Mouse (Mus musculus) layer of hippocampus, postnatal 14 days (tissue): ENCODE results near the gene Rpusd3. TPM values are rescaled to one million over a fixed set of nuclear protein-coding genes. Genes with fewer than 3 reads are reported as not detected.

ENCODE experiments used
- DNase-seq, 2 experiments: peaks; one replicate each; pipeline ENCODE4 v3.0.0; 2021 to 2022; ENCODE audit warnings: low spot score in 2 of 2, mixed read lengths in 1 of 2
- long read RNA-seq, 2 experiments: library from polyadenylated mRNA; stranded (forward); transcript quantifications; one replicate each; pipeline ENCODE4 v2.0.0; 2021
- total RNA-seq, 2 experiments: library from RNA; stranded (reverse); gene quantifications; 2 replicates each; pipeline ENCODE4 v1.2.3; 2021

The Rpusd3 gene
- 10 to 100 TPM; 24.7 to 28.7 TPM for total RNA-seq
- long read RNA-seq, experiment 1, transcript Rpusd3-202 (9 exons, 1,269 nt): major isoform, 8 of 13 reads
- long read RNA-seq, experiment 1, partial matches to known transcripts: 2 of 13 reads
- long read RNA-seq, experiment 1, other reads (novel, unspliced or antisense): 2 of 13 reads
- long read RNA-seq, experiment 2, transcript Rpusd3-202 (9 exons, 1,269 nt): major isoform, 8 of 16 reads
- long read RNA-seq, experiment 2, partial matches to known transcripts: 2 of 16 reads
- long read RNA-seq, experiment 2, other reads (novel, unspliced or antisense): 6 of 16 reads

DNA sequence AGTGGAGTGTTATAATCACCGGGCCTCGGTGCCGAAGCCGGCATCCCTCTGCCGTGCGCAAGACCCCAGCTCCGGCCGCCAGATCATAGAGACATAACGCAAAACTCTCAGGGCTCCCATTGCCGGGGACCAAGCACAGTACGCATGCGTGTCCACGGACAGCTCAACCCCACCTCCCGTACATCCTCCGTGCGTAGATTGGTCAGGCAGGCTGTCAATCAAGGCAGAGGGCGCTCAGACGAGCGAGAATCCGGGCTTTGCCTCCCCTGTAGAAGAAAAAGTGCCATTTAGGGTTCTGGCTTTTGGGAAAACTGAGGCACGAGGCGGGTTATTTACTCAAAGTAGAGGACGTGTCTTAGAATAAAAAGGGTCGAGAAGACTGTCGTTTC is at the start of gene Rpusd3:
Gene Rpusd3, minus strand, starts transcription at position 142 of the 389 bp plus-strand sequence.
- peak; percentile 97 to 98 for DNase-seq

DNA sequence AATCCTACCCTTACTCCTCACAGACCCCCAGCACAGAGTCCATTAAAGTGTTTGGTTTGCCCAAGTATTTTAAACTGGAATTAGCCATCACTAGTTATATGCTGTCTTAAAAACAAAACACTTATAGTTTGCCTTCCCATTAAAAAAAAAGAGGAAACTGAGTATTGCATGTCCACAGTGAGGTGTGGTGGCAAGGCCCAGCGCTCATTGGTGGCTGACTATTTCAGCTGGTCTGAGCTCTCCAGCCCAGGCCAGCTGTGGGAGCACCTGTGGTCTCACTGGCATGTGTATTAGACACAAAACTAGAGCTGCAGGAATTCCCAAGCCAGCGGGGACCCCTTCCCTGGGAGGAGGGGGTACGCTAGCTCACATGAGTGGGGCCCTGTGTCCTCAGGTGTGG is 49.4 kb upstream of the Rpusd3 start:
- no peak for DNase-seq

DNA sequence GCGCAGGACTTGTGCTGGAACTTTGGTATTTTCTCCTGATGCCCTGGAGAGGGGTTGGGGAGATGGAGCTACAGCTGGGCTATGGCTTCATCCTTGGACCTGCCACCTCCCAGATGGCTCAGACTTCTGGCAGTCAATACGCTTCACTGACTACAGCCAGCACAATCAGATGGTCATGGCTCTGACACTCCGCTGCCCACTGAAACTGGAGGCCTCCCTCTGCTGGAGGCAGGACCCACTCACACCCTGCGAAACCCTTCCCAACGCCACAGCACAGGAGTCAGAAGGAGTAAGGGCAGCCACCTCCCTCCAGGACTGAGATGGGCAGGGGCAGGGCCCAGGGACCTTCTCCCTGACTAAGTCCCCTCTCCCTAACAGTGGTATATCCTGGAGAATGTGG is 46.5 kb upstream of the Rpusd3 start:
- no peak for DNase-seq

DNA sequence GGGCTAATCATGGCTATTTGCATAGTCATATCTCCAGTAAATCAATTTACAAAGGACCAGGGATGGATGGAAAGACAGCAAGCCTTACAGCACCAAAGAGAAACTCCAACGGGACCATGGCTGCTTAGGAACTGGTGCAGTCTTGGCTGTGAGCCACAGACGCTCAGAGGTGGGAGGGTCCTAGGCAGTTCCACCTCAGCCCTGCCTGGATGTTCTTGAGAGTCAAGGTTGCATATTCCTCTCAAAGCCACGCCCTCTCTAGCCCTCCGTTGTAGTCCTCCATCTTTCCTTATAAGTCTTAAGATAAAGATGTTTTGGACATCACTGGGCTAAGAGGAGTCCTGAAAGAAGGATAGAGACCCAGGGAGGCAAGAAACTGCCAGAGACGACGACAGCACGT is 44.9 kb upstream of the Rpusd3 start:
- DNase-seq: no peak

DNA sequence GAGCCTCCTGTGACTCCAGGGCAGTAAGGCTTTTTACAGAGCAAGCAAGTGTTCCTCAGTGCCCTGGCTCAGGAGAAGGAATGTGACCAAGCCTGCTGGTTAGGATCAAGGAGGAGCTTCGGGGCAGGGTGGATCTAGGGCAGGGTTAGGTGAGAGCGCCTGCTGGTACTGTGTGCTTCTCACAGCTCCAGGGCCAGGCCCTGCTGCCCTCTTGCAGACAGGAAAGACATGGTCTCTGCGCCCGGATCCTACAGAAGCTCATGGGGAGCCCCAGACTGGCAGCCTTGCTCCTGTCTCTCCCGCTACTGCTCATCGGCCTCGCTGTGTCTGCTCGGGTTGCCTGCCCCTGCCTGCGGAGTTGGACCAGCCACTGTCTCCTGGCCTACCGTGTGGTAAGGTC is 39.5 kb upstream of the Rpusd3 start:
- DNase-seq: no peak

DNA sequence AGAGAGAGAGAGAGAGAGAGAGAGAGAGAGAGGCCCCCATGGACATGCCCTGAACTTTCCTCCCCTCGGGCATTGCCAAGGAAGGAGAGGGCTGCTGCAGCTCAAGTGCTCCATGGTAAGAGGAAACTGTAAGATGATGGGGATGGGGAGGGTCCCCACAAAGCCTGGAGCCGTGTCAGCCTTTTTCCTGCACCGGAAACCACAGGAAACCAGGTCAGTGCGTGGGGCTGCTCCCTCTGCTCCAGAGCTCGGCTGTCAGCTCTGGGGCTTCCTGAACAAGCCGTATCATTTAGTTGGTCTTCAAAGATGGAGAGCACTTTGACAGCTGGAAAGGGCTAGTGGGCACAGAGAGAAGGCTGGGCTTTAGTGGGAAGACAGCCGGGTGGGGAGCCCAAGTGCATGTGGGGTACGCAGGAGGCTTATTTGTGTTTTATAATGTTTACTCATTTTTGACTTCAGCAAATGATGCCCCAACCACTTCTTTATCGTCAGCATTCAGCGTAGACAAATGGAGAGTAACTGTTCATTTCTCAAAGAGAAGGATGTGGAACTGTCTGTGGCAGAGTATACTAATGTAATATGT is 38.9 kb upstream of the Rpusd3 start, which contains the start of gene Il17re:
Gene Il17re, plus strand, starts transcription at position 533 of the 583 bp plus-strand sequence.
- DNase-seq: no peak

DNA sequence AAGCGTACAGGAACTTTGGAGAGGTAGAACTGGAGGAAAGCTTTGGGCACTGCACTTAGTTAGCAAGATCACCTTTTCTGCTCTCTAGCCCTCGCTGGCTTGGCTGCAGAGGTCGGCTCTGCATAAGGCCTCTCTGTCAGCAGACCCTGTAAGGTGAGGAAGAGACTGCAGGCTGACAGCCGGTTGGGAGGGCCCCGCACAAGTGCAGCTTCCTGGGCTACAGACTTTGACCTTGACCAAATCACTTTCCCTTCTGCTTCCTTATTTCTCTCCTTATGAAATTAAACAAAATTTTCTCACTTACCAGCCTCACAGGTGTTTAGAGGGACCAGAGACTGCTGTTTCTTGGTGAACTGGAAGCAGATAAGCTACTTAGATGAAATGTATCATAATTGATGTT is 35.9 kb upstream of the Rpusd3 start:
- no peak for DNase-seq

DNA sequence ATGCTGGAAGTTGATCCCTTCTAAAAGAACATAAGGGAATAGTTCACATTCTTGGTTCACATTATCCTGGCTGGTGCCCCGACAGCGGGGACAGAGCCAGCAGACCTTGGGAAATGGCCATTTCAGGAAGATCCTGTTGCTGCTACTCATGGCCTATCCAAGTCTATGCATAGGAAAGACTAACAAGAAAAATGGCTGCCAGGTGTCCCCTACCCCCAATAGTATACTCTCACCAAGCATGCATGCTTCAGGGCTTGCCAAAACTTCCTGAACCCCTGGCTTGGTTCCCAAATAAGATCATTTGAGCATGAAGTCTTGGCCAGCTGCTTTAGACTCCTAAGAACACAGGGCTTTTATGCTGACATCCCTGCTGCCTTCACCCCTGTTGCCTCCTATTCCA is 32.7 kb upstream of the Rpusd3 start:
- no peak for DNase-seq

DNA sequence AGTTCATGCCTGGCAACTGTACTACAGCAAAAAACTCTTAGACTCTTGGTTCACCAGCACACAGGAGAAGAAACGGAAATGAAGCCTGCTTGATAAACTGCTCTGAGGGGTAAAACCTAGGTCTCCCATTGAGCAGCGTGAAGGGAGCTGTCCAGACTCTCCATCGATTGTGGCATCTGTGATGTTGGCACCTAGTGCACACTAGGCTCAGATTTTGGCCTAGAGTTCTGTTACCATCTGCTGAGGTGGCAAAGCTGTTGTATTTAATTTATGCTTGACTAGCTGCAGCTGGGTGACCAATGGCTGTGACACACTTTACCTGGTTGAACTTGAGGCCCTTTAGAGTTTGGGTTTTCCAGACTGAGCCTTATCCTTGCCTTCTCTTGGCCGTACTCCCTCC is 28.5 kb upstream of the Rpusd3 start:
- no peak for DNase-seq

DNA sequence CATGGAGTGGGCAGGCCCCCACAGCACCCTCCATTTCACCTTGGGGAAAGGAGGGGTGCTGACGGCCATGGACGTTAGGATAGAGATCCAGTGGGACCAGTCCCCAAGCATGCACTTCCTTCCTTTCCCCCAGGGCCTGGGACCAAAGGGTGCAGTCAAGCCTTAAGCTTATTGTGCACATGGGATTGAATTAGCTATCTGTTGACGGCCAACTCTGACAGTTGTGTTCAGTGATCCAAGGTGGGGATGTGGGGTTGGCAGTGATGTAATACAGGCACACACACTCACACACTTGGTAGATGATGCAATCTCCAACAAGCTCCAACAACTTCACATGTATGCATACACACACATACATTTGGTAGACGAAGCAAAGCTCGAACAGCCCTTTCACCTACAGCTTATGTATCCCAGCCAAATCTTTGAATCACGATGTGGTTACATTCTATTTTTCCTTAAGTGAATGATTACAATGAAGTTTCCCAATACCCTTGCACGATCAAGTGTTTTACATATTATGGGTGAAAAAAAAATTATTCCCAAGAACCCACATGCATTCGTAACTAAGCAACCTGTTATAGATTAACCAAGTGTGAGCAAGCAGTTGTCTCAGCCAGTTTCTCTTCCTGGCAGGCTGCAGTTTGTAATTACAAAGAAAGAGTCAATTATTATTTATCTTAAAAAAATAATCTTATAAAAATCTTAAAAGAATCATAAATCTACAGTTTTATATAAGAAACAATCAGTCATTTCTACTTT is 25.2 kb upstream of the Rpusd3 start:
- no peak for DNase-seq

DNA sequence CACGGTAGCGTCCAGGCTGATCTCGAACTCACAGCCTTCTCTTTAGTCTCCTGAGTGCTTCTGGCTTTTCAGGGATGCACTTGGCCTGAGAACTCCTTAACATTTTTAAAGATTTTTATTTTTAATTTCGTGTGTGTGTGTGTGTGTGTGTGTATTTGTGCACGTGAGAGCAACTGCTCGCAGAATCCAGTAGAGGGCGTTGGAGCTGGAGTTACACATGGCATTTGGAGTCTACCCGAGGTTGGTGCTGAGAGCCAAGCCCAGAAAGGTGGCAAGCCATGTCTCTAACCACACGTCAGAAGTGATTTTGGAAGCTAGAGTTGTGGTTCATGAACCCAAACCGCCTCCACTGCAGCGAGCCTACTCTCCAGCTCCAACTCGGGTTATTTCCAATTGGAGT is 24.0 kb upstream of the Rpusd3 start:
- no peak for DNase-seq

DNA sequence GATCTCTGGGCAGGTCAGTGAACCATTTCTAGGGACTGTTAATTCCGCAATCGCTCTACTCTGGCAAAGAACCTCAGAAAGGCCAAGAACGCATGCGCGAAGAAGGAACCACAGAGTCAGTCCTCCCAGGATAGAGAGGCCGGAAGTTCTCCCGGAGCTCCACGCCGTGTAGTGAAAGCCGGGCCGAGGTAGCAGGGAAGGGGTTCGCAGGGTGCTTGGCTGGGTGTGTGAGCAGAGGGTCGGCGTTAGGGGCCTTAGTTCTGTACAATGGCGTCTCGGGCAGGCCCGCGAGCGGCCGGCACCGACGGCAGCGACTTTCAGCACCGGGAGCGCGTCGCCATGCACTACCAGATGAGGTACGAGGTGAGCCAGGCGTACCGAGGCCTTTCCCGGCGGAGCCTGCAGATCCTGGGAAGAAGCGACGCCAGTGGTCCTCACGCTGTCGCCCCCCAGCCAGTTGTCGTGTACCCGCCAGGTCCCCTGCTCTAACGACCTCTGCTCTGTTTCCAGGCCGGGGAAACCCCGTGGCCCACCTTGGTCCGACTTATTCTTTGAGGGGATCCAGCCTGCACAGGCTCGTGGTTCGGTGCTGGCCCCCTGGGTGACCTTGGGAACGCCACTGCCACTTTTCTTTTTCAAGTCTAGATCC is 23.4 kb upstream of the Rpusd3 start, which contains the start of gene Jagn1:
Gene Jagn1, plus strand, starts transcription at position 128 of the 649 bp plus-strand sequence.
- peak; percentile 88 to 93 for DNase-seq

DNA sequence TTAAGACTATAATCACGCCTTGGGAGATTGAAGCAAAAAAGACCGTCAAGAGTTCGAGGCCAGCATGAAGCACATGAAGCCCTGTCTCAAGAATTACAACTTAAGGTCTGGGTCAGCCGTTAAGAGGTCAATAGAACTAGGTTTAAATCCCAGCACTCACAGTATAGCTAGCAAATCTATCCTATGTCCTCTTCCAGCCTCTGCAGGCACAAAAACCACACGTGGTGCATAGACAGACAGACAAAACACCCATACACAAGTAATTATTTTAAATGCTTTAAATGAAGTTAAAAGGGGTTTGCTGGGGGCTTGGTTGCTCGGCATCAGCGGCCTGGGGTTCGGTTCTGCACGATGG is 22.9 kb upstream of the Rpusd3 start:
- DNase-seq: no peak

DNA sequence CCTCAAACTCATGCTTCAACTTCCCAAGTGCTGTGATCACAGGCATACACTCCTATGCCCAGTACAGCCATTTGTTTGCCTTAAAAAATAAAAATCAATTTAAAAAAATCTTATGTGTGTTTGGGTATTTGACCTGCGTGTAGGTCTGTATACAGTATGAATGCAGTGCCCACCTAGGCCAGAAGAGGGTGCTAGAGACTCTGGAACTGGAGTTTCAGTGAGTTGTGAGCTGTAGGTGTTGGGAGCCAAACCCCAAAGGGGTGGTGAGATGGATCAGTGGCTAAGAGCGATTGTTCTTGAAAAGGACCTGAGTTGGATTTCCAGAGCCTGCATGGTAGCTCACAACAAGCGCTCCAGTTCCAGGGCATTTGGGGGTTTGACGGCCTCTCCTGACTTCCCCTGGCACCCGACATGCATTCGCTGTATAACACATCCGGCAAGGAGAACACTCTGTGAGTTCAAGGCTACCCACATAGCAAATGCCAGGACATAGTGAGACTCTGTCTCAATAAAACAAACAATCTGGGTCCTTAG is 22.1 kb upstream of the Rpusd3 start:
- peak; percentile 58 to 75 for DNase-seq

DNA sequence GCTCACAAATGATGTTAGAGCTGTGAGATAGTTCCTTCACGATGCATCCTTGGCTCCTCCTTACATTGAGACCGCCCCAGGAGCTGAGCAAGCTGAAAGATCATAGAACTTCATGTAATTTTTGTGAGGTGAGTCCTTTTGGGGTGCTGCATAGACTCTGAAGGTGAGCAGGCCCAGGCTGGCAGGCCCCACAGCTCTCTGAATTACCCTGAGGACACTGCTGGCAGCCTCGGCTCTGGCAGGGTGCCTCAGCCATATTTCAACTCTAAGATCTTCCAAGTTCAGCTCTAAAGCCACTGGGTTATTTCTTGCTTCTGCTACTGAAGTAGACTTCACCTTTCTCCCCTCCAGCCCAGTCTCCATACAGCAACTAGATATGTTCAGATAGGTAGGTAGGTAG is 21.5 kb upstream of the Rpusd3 start:
- no peak for DNase-seq

DNA sequence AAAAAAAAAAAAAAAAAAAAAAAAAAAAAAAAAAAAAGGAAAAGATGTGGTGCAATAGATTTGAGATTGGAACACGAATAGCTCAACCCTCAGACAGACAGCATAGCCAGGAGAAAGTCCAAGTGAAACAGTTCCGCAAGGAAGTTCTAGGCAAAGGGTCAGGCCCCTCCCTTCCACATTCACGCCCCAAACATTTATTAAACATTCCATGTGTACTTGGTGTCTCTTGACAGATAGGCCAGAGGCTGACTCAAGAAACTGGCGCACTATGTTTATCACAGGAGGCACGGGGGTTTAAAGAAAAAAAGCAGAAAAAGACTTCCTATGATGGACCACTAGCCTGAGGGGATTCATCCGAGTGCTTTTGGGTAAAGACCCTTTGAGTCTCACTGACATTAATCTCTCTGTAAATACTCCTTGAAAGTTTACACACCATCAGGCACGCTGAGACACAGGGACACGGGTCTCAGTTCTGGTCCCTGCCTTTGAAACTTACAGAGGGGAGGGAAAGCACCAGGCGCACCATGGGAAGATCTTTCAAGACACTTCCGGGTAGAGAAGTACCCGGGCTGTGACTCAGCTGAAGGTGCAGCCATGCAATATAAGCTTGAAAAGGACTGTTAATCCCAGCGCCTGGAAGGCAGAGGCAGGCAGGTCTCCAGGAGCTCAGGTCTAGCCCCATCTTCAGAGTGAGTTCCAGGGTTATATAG is 19.7 kb upstream of the Rpusd3 start:
- DNase-seq: no peak

DNA sequence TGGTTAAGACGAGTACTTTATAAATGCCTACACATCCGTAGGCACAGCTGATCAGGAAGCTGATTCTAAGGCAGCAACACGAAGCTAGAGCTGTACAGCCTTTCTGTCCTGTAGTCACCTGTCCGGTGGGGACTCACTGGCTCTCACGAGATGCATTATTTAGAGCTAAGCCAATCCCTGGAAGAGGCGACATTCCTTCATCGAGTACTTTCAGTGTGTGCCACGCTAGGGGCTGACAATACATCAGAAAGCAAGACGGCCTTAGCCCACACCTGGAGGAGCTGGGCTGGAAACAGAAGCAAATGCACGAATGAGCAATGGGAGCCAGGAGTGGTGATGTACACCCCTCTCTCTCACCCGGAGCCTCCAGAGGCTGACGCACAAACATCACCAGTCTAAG is 18.0 kb upstream of the Rpusd3 start:
- no peak for DNase-seq

DNA sequence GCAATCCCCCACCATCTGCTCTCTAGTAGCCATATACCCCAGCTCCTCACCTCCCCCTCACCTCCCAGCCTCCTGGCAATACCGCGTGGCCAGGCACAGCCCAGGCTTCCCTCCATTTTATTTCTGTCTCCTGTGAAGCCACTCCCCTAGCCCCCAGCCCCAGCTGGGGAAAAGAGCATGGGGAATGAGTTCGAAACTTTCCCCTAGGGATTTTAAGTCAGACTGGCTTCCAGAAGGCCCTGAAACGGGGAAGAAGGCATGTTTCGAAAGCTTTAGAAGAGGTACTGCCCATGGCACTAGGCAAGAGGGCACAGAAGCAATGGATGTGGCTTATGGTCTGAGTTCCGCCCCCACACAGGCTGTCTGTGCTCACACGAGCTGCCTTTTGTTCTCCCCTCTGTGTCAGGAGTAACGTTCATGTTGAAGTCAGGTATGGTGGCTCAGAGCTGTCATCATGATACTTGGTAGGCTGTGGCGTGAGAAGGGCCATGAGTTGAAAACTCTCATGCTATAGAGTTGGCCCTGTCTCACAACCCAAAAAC is 16.6 kb upstream of the Rpusd3 start, which contains the start of gene Cidec:
Gene Cidec, minus strand, starts transcription at position 97 of the 542 bp plus-strand sequence.
- DNase-seq: no peak

DNA sequence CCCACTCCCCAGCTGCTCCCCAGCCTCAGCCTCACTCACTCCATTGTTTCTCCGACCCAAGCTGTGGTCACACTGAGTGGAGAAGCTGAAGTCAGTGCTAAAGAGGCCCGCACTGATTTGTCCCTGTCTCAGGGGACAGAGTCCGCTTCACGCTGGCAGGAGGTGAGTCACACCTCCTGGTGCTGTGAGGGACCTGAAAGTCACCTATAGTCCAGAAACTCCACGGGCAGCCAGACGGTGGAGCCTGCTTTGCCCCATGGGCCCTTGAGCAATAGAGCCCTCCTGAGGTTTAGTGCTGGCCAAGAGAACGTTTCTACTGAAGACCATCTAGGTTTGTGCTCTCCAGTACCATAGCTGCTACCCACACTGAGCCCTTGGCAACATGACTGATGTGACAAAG is 15.6 kb upstream of the Rpusd3 start:
- DNase-seq: no peak

DNA sequence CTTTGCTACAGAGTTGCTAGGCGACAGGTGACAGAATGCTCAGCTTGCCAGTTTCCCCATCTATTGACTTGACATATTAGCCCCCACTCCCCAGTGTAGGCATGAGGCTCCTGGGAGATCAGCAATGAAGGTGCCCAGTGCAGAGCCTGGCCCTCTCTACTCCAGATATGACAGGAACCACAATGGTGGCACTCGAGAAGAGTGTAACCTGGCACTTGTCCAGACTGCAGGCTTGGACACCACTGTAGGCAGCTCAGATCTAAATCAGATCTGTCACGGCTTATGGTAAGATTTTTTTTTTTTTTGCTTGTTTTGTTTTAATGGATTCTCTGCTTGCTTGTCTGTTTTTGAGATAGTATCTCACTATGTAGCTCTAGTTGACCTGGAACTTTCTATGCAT is 14.5 kb upstream of the Rpusd3 start:
- DNase-seq: no peak

DNA sequence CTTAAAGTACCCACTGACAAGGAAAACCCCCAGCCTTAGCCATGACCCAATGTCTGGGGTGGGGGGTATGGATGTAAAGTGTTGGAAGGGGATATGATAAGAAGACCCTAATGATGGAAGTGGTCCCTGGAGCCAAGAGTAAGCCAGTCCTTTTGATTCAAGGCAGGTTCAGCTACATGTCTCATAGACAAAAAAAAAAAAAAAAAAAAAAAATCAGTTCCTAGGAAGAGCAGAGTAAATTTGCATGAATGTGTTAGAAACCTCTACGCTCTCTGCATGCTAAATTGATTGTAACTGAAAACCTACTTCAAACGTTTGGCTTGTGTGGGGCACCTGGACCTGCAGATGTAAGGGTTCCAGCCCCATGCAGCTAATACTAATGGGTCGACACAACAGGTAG is 12.7 kb upstream of the Rpusd3 start:
- DNase-seq: no peak
